Mouse (Mus musculus): ENCODE measurements at regions not wholly inside any gene's neighbourhood (a gene's known extent, or its start where the extent isn't known, plus 50 kb on each side); places are given as distances from the start of the nearest gene placed in this dataset.
A peak's percentile ranks its signal among the peaks of the same experiment; 100 is the strongest.

- no peak for DNase-seq (ENCODE audit: low spot score in 2 of 2)
Observed at GRCm38 (mm10) chr1:193580393-193580792, 210.3 kb upstream of the Camk1g start.

- no peak for DNase-seq (ENCODE audit: low spot score in 2 of 2)
Observed at GRCm38 (mm10) chr1:193579671-193580070, 209.6 kb upstream of the Camk1g start.

- no peak for DNase-seq (ENCODE audit: low spot score in 2 of 2)
Observed at GRCm38 (mm10) chr1:193578661-193579175, 208.6 kb upstream of the Camk1g start.

GRCm38 (mm10) chr1:193577821-193578220 is 207.7 kb upstream of the Camk1g start:
- no peak for DNase-seq (ENCODE audit: low spot score in 2 of 2)

GRCm38 (mm10) chr1:193575986-193576713 is 206.1 kb upstream of the Camk1g start:
- DNase-seq (ENCODE audit: low spot score in 2 of 2) = peak; percentile 83 to 88

- no peak for DNase-seq (ENCODE audit: low spot score in 2 of 2)
Observed at GRCm38 (mm10) chr1:193572827-193573226, 202.7 kb upstream of the Camk1g start.

- DNase-seq (ENCODE audit: low spot score in 2 of 2) = no peak
Observed at GRCm38 (mm10) chr1:193572411-193572810, 202.3 kb upstream of the Camk1g start.

- no peak for DNase-seq (ENCODE audit: low spot score in 2 of 2)
Observed at GRCm38 (mm10) chr1:193571088-193571487, 201.0 kb upstream of the Camk1g start.

GRCm38 (mm10) chr1:193568586-193569174 is 198.6 kb upstream of the Camk1g start:
- no peak for DNase-seq (ENCODE audit: low spot score in 2 of 2)

GRCm38 (mm10) chr1:193567217-193567616 is 197.1 kb upstream of the Camk1g start:
- DNase-seq (ENCODE audit: low spot score in 2 of 2) = no peak

- no peak for DNase-seq (ENCODE audit: low spot score in 2 of 2)
Observed at GRCm38 (mm10) chr1:193564225-193564624, 194.1 kb upstream of the Camk1g start.

GRCm38 (mm10) chr1:193562242-193562641 is 192.1 kb upstream of the Camk1g start:
- DNase-seq (ENCODE audit: low spot score in 2 of 2) = no peak

- no peak for DNase-seq (ENCODE audit: low spot score in 2 of 2)
Observed at GRCm38 (mm10) chr1:193558122-193558521, 188.0 kb upstream of the Camk1g start.

- DNase-seq (ENCODE audit: low spot score in 2 of 2) = no peak
Observed at GRCm38 (mm10) chr1:193554731-193555130, 184.6 kb upstream of the Camk1g start.

GRCm38 (mm10) chr1:193552348-193552747 is 182.2 kb upstream of the Camk1g start:
- no peak for DNase-seq (ENCODE audit: low spot score in 2 of 2)

- no peak for DNase-seq (ENCODE audit: low spot score in 2 of 2)
Observed at GRCm38 (mm10) chr1:193551340-193551739, 181.2 kb upstream of the Camk1g start.

GRCm38 (mm10) chr1:193550761-193551160 is 180.7 kb upstream of the Camk1g start:
- no peak for DNase-seq (ENCODE audit: low spot score in 2 of 2)

GRCm38 (mm10) chr1:193547356-193547755 is 177.3 kb upstream of the Camk1g start:
- DNase-seq (ENCODE audit: low spot score in 2 of 2) = no peak

- no peak for DNase-seq (ENCODE audit: low spot score in 2 of 2)
Observed at GRCm38 (mm10) chr1:193546044-193546432, 175.9 kb upstream of the Camk1g start.

- no peak for DNase-seq (ENCODE audit: low spot score in 2 of 2)
Observed at GRCm38 (mm10) chr1:193545406-193546043, 175.4 kb upstream of the Camk1g start.

- no peak for DNase-seq (ENCODE audit: low spot score in 2 of 2)
Observed at GRCm38 (mm10) chr1:193544804-193545203, 174.7 kb upstream of the Camk1g start.

- DNase-seq (ENCODE audit: low spot score in 2 of 2) = no peak
Observed at GRCm38 (mm10) chr1:193543834-193544233, 173.7 kb upstream of the Camk1g start.

Data from left cerebral cortex, adult 8-10 months (tissue).